Mouse (Mus musculus): ENCODE measurements around the gene Gm9821.

The Gm9821 gene

DNA sequence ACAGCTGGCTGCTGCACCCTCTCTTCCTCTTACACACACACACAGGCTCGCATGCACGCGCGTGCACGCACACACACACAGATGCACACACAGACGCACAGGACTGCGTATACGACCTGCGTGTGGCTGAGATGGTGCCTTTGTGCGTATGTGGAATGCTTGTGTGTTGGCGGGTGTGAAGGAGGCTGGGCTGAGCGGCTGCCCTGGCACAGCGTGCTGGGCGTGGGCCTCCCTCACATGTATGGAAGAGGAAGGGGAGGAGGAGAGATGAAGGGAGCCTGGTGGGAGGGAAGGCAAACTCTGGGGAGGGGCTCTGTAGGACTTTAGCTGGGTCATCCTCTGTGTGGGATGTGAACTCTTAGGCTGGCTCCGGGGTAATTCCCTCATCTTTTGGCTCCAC is 20.1 kb upstream of the Gm9821 start:
- no peak for DNase-seq (ENCODE audit: low read depth in 2 of 2, low spot score in 2 of 2)

- no peak for DNase-seq (ENCODE audit: low read depth in 2 of 2, low spot score in 2 of 2)
These were observed 18.6 kb upstream of the Gm9821 start, which contains the start of gene Chrm4 for GRCm38 (mm10) chr2:91926949-91927348. Gene Chrm4 (plus strand): TSS chr2:91927249.

DNA sequence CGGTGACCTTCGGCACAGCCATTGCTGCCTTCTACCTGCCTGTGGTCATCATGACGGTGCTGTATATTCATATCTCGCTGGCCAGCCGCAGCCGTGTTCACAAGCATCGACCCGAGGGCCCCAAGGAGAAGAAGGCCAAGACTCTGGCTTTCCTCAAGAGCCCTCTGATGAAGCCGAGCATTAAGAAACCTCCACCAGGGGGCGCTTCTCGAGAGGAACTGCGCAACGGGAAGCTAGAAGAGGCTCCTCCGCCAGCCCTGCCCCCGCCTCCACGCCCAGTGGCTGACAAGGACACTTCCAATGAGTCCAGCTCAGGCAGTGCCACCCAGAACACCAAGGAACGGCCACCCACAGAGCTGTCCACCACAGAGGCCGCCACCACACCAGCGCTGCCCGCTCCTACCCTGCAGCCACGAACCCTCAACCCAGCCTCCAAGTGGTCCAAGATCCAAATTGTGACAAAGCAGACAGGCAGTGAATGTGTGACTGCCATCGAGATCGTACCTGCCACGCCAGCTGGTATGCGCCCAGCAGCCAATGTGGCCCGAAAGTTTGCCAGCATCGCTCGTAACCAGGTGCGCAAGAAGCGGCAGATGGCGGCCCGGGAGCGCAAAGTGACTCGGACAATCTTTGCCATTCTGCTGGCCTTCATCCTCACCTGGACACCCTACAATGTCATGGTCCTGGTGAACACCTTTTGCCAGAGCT is 17.5 kb upstream of the Gm9821 start:
- peak; percentile 68 to 81 for DNase-seq (ENCODE audit: low read depth in 2 of 2, low spot score in 2 of 2)

DNA sequence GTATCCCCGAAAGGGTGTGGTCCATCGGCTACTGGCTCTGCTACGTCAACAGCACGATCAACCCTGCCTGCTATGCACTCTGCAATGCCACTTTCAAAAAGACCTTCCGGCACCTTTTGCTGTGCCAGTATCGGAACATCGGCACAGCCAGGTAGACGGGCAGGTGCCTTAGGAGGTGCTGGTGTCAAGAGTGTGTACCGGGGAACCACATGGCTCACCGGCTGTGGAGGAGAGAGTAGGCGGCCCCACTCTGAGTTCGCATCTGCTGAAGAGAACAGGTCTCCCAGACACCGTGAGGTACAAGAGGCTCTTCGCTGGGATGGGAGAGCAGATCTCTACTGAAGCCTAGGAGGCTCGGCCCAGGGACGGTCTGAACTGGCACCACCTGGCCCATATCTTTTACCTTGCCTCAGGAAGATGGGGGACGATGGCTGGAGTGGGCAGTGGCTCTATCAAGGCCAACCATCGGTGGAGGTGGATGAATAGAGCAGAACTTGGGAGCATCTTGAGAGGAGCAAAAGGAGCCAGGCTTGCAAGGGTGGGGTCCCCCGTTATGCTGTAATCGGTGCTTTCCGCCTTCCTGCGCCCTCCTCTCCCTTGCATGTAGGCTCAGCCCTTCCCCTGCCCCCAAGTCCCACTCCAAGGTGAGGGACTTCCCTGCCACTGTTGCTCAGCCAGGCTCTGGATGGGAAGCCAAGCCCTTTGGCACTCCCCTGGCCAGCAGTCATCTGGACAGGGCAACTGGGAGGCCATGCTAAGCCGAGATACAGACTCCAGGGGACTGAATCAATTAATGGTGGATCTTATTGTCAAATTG is 16.8 kb upstream of the Gm9821 start:
- DNase-seq (ENCODE audit: low read depth in 2 of 2, low spot score in 2 of 2), result no peak

DNA sequence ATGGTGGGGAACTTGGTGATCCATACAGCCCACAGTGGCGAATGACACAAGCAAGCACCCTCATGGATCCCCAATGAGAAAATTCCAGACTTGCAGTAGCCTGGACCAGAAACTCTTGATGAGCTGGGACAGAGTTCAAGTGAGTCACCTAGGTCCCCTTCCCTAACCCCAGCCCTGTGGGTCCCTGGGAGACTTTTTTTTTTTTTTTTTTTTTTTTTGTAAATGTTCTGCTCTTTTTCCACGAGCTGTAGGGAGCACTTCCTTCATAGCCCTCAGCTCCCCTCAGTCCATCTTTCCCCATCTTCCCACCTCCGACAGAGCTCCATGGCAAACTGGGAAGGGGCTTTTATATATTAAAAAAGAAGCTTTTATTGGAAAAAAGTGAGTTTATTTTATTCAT is 16.0 kb upstream of the Gm9821 start:
- no peak for DNase-seq (ENCODE audit: low read depth in 2 of 2, low spot score in 2 of 2)

DNA sequence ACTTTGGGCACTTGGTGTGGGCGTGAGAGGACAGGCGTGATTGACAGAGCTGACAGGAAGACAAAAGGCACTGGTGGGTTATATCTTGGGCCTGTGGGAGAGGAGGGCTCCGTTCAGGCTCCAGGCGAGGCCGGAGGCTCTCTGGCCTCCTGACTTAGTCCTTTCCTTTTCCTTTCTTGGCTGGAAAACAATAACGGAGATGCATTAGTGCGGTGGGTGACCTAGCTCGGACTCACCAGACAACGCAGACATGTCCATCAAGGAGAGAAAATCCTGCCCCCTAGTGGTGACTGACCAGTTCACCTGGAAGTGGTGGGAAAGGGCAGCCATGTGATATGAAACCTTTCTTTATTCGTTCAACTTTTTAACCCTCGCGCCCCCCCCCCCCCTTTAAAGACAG is 15.6 kb upstream of the Gm9821 start:
- peak in 1 of 2 experiments; percentile 52 for DNase-seq (ENCODE audit: low read depth in 2 of 2, low spot score in 2 of 2)

GRCm38 (mm10) chr2:91930761-91931291 is 14.7 kb upstream of the Gm9821 start:
- no peak for DNase-seq (ENCODE audit: low read depth in 2 of 2, low spot score in 2 of 2)

GRCm38 (mm10) chr2:91931328-91932159 is 14.0 kb upstream of the Gm9821 start:
- DNase-seq (ENCODE audit: low read depth in 2 of 2, low spot score in 2 of 2), result no peak

- DNase-seq (ENCODE audit: low read depth in 2 of 2, low spot score in 2 of 2), result no peak
These were observed 13.3 kb upstream of the Gm9821 start, which contains the start of gene Mdk for GRCm38 (mm10) chr2:91932160-91932711. Gene Mdk (minus strand): TSS chr2:91932297.

DNA sequence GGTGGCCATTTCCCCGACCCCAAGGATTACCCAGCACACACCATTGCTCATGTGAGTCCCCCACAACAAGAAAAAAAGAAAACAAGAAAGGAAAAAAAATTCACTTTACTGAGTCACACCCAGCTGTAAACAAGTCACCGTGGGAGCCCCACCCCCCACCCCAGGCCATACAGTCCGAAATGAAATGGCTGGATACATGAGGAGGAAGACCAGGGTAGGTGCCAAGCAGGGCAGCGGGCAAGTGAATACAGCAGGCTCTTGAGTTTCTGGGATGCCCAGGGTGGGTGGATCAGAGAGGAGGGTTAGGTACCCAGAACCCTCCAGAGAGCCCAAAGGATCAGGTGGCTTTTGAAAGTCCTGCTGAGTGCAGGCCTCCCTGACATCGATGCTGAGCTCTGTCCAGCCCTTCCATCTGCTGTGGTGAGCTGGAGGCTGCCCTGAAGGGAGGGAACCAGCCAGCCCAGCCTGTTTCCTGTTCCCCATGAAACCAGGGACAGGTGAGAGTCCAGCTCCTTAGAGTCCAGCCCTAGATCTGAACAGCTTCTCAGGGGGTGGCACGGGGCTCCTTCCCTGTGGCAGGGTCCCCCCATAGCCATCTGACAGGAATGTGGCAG is 12.7 kb upstream of the Gm9821 start:
- no peak for DNase-seq (ENCODE audit: low read depth in 2 of 2, low spot score in 2 of 2)

DNA sequence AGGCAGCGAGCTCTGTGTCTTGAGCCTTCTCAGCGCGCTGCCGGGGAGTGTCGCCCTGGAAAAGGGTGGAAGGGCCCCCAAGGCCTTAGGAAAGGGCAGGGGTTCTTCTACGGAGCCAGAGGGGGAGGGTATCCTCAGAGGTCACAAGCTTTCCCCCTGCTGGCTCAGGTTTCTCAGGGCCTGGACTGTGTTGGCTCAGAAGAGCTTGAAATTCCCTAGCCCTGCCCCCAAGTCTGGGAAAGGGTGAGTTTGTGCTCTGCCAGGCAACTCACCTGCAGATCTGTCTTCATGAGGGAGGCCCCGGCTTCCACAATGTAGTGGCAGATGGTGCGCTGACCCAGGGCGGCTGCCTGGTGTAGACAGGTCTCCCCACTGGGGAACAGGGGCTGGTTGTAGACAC is 12.0 kb upstream of the Gm9821 start:
- DNase-seq (ENCODE audit: low read depth in 2 of 2, low spot score in 2 of 2), result no peak

DNA sequence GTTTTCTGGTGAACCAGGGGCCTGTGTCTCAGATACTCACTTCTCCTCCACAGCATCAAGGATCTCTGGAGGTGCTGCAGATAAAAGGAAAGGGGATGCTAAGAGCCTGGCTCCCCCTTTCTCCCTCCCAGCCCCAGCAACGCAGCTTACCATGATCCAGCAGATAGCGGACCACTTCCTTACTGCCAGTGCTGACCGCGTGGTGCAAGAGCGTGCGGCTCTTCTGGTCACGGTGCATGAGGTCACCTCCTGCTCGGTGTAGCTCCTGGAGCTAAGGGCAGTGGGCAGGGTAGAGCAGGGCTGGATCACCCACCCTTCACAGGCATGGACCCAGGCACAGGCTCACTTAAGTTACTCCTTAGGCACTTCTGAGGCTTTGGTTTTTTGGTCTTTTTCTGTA is 11.5 kb upstream of the Gm9821 start:
- no peak for DNase-seq (ENCODE audit: low read depth in 2 of 2, low spot score in 2 of 2)

GRCm38 (mm10) chr2:91934826-91935525 is 10.5 kb upstream of the Gm9821 start:
- no peak for DNase-seq (ENCODE audit: low read depth in 2 of 2, low spot score in 2 of 2)

- no peak for DNase-seq (ENCODE audit: low read depth in 2 of 2, low spot score in 2 of 2)
These were observed 9.3 kb upstream of the Gm9821 start for GRCm38 (mm10) chr2:91936154-91936553.

- DNase-seq (ENCODE audit: low read depth in 2 of 2, low spot score in 2 of 2), result no peak
These were observed 6.1 kb upstream of the Gm9821 start for GRCm38 (mm10) chr2:91939303-91939935.

DNA sequence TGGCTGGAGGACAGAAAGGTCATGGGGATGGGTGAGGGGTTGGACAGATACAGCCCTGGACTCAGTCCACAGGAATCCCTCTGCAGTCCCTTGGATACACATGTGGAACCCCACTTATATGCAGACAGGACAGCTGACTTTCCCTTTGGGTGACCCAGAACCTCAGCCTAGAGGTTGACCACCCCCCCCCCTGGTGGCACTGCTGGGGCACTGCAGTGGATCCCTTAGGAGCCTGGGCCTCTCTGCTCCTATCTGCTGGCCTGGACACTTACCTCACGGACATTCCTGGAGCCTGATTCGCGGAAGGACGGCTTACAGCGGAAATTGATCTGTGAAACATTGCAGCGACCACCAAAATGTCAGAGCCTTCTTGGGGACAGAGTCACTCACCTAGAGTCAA is 3.1 kb upstream of the Gm9821 start:
- no peak for DNase-seq (ENCODE audit: low read depth in 2 of 2, low spot score in 2 of 2)

- peak; percentile 83 to 89 for DNase-seq (ENCODE audit: low read depth in 2 of 2, low spot score in 2 of 2)
These were observed 1.1 kb upstream of the Gm9821 start for GRCm38 (mm10) chr2:91944170-91944950.

GRCm38 (mm10) chr2:91946836-91947235 is 1.3 kb downstream of the Gm9821 start:
- DNase-seq (ENCODE audit: low read depth in 2 of 2, low spot score in 2 of 2), result no peak

Measured in CD8-positive naive resting alpha-beta T cell, adult 2 months (primary cell).